Mouse (Mus musculus) activated CD4-positive, CD25-positive, alpha-beta regulatory T cell, adult 4 months (primary cell): ENCODE results near the gene Olfr1245. TPM values are rescaled to one million over a fixed set of nuclear protein-coding genes. Genes with fewer than 3 reads are reported as not detected.
"Not testable (repeated sequence)": the region's sequence is repeated elsewhere in the genome, so short reads cannot be mapped to it uniquely, and the experiment has no call there.

Experiments used
- ATAC-seq: one replicate; pipeline ENCODE4 v1.8.0; 2017
- polyA plus RNA-seq, 2 experiments: library from polyadenylated mRNA; unstranded; fragments of 100-300 nt; shearing (Covaris generic); gene quantifications; one replicate each; pipeline ENCODE4 v1.2.1; 2017

The Olfr1245 gene
- not detected for polyA plus RNA-seq

- ATAC-seq: no peak
Observed at GRCm38 (mm10) chr2:89578347-89578746, at the start of gene Olfr1245. Gene Olfr1245, minus strand, starts transcription at chr2:89578447.

GRCm38 (mm10) chr2:89618145-89618544 is 39.9 kb upstream of the Olfr1245 start, which contains the start of gene Olfr1248:
Gene Olfr1248, minus strand, starts transcription at chr2:89618245.
- ATAC-seq: not testable (repeated sequence)

DNA sequence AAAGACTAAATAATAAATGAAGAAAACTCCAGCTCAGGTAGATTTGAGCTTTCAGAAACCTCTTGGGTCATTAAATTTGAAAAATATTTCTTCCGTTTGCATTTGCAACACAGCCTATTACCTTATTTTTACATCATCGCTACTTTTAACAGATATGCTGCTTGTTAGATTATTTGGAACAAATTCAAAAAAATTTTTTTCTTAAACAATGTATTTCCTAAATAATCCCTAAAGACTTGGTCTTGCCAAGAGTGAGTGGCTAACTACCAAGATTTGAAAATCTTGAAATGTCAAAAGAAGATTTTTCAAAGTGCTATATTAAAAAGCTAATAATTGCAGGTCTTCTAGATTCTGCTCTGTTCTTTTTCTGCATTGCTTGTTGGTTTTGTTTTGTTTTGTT is 35.8 kb upstream of the Olfr1245 start, which contains the start of gene Olfr1247:
Gene Olfr1247 (minus strand): TSS at position 101 of the 400 bp plus-strand sequence.
- ATAC-seq: no peak

GRCm38 (mm10) chr2:89593057-89593456 is 14.8 kb upstream of the Olfr1245 start, which contains the start of gene Olfr1246:
Gene Olfr1246, minus strand, starts transcription at chr2:89593157.
- no peak for ATAC-seq

DNA sequence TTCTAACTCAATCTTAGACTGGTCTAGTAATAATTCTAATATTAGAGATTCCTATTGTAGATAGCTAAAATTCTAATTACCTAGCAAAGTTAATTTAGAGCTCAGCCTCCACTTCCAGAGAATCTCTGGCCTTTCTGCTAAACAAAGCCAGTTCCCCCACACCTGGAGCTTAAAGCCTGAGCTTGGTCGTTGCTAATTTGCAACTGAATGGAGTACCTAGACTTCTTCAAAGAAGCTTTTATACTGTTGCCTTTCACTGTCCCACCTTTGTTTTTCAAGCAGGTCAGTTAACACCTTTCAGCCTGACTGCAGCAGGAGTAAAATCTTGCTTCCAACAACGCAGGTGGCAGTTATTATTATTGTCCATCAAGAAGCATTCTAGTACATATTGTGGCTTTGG is 15.5 kb downstream of the Olfr1245 start:
- not testable (repeated sequence) for ATAC-seq

DNA sequence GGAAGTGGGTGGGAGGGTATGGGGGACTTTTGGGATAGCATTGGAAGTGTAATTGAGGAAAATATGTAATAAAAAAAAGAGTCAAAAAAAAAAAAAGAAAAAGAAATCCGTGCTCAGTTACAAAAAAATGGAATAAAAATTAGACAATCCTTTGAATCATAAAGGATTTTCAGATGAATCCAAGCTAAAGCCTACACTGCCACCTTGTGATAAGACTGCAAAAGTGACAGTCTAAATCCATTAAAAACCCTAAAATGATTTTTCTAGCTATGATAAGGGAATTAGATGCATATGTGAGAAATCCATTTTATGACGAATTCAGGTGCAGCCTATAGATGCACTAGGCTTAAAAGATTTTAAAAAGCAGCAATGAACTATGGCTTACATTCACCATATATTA is 33.7 kb downstream of the Olfr1245 start:
- ATAC-seq: no peak

DNA sequence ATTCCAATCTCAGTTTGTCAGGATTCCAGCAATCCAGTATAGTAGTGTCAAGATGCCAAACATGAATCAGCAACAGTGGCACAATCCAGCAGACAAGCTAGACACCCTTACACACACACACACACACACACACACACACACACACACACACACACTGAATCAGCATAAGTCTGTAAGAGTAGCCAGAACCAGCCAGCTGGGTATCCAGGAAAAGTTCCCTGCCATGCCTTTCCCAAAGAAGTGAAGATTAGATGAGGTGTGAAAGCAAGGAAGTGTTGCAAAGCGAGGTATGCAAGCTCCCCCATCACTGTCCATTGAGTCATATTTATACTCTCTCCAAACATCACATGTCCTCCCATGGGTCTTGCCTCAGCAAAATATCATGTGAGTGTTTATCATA is 38.3 kb downstream of the Olfr1245 start:
- ATAC-seq: no peak

GRCm38 (mm10) chr2:89531387-89531786 is 46.9 kb downstream of the Olfr1245 start, which contains the start of gene Olfr1243:
Gene Olfr1243, minus strand, starts transcription at chr2:89531487.
- ATAC-seq: no peak

Other genes starting within 250 kb of the Olfr1245 start
- gene Olfr1232, start 248.8 kb downstream of the Olfr1245 start, polyA plus RNA-seq: not detected
- under 1 TPM in 1 of 2 experiments, not detected in 1; 0.05 TPM for gene Olfr1233, start 236.0 kb downstream of the Olfr1245 start, polyA plus RNA-seq
- gene Olfr1234, start 213.6 kb downstream of the Olfr1245 start, polyA plus RNA-seq: not detected
- gene Olfr1238, start 168.8 kb downstream of the Olfr1245 start, polyA plus RNA-seq: not detected
- not detected for gene Olfr1239, start 158.0 kb downstream of the Olfr1245 start, polyA plus RNA-seq
- not detected for gene Olfr1240, start 135.4 kb downstream of the Olfr1245 start, polyA plus RNA-seq
- gene Olfr1241, start 91.3 kb downstream of the Olfr1245 start, polyA plus RNA-seq: not detected
- not detected for gene Olfr1242, start 80.1 kb downstream of the Olfr1245 start, polyA plus RNA-seq
- gene Olfr1243, start 47.0 kb downstream of the Olfr1245 start, polyA plus RNA-seq: not detected
- gene Olfr1246, start 14.7 kb upstream of the Olfr1245 start, polyA plus RNA-seq: not detected
- gene Olfr1247, start 35.7 kb upstream of the Olfr1245 start, polyA plus RNA-seq: under 1 TPM in 1 of 2 experiments, not detected in 1; 0.18 TPM
- not detected for gene Olfr1248, start 39.8 kb upstream of the Olfr1245 start, polyA plus RNA-seq
- gene Olfr1249, start 56.5 kb upstream of the Olfr1245 start, polyA plus RNA-seq: not detected
- not detected for gene Olfr1250, start 83.0 kb upstream of the Olfr1245 start, polyA plus RNA-seq
- gene Olfr1251, start 93.5 kb upstream of the Olfr1245 start, polyA plus RNA-seq: not detected
- gene Olfr1252, start 146.6 kb upstream of the Olfr1245 start, polyA plus RNA-seq: not detected
- gene Olfr1253, start 178.6 kb upstream of the Olfr1245 start, polyA plus RNA-seq: not detected
- gene Olfr1254, start 215.2 kb upstream of the Olfr1245 start, polyA plus RNA-seq: not detected
- not detected for gene Olfr1255, start 233.6 kb upstream of the Olfr1245 start, polyA plus RNA-seq